9 mouse cellular contexts compared by ENCODE assay signal in the genomic region with DNA sequence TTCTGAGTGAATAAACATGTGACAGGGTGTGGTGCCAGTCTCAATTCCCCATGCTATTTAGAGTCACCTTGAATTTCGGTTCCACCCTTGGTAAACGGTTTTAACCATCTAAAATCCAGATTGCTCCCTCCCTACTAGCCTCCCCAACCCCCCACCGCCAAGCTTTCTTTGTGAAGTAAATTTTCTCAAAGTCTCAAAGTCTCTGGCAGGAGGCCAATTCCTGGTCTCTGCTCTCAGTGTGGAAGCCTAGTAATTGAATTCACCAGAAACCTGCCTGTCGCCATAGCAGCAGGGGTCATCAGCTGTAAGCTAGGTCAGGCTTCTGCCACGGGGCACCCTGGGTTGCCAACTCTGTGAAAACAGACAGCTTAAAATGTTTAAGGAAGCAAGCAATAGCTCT. TPM values are rescaled to one million over a fixed set of nuclear protein-coding genes. Genes with fewer than 3 reads are reported as not detected.
DNase-seq lines count a peak whose midpoint lies in the region; ATAC-seq and TF ChIP-seq lines count a peak whose summit lies in the region.
"Had no signal": no experiment of that assay in that cellular context is flagged by ENCODE, and none has a peak within 500 bp of the region (broad histone marks: within the 10 kb centered on the region; RNA-seq: fewer than 3 reads in every experiment).

No protein-coding gene starts in this region.

- no peaks in the 10 kb centered on the region for H3K36me3 ChIP-seq in CH12.LX (replicated peaks in 1 of 2; ENCODE audit: control insufficient read depth in 1 of 2, insufficient read depth in 1 of 2, low read length in 1 of 2)
- H3K36me3 ChIP-seq in forebrain, embryonic 11.5 days (ENCODE audit: control insufficient read depth, insufficient read depth, low read length), result no peaks in the 10 kb centered on the region
- H3K36me3 ChIP-seq in kidney, embryonic 15.5 days, result no peaks in the 10 kb centered on the region

- no peaks in the 10 kb centered on the region for H3K9me3 ChIP-seq in CH12.LX (replicated peaks; ENCODE audit: low read length)
- no peaks in the 10 kb centered on the region for H3K9me3 ChIP-seq in forebrain, embryonic 11.5 days (ENCODE audit: control insufficient read depth, low read length)
- no peaks in the 10 kb centered on the region for H3K9me3 ChIP-seq in kidney, embryonic 15.5 days (replicated peaks)

- 0% methylated on average over 5 of the region's 5 CpGs for WGBS in forebrain, embryonic 11.5 days
- WGBS in kidney, embryonic 15.5 days, result 8% methylated on average over 5 of the region's 5 CpGs

- H3K79me2 ChIP-seq in CH12.LX (replicated peaks; ENCODE audit: control insufficient read depth, extremely low read depth, insufficient read depth, poor library complexity, severe bottlenecking), result no peaks in the 10 kb centered on the region

- no peak overlapping the region for H3K27ac ChIP-seq in CH12.LX (ENCODE audit: insufficient read depth, low read depth)
- peak overlapping the region; percentile 60; the same call in 1 of the 2 replicates for H3K27ac ChIP-seq in forebrain, embryonic 11.5 days (ENCODE audit: low read depth, low read length)
- peak overlapping the region; percentile 28; the same call in 1 of the 2 replicates for H3K27ac ChIP-seq in kidney, embryonic 15.5 days

- TF ChIP-seq RAD21 in CH12.LX (IDR thresholded peaks at IDR 0.05; ENCODE audit: low read depth, low read length), result no peak

- no peak overlapping the region for H3K9ac ChIP-seq in CH12.LX (ENCODE audit: insufficient read depth, low read depth)
- no peak overlapping the region for H3K9ac ChIP-seq in forebrain, embryonic 11.5 days (ENCODE audit: low read length)
- H3K9ac ChIP-seq in kidney, embryonic 15.5 days, result no peak overlapping the region

- H3K27me3 ChIP-seq in CH12.LX (replicated peaks), result no peaks in the 10 kb centered on the region
- H3K27me3 ChIP-seq in forebrain, embryonic 11.5 days (ENCODE audit: control insufficient read depth, insufficient read depth, low read length), result no peaks in the 10 kb centered on the region
- no peaks in the 10 kb centered on the region for H3K27me3 ChIP-seq in kidney, embryonic 15.5 days

- in situ Hi-C loops in CH12.LX (cut with MboI; ENCODE audit: low pct_ligation_motif_present, low pct_unique_long_range_greater_than_20kb, low sequenced_read_pairs), result loop anchor here (10.0 to 25.0 kb wide), 3 partner anchors 135 to 533 kb away; partner anchors contain the start of gene Clns1a

- dilution Hi-C loops in CH12.LX (cut with MboI; ENCODE audit: extremely low pct_ligation_motif_present, extremely low pct_unique_long_range_greater_than_20kb, low sequenced_read_pairs), result no loop called here

- peak; percentile 91 for ATAC-seq in forebrain, embryonic 11.5 days (replicated peaks; ENCODE audit: low FRiP score)
- ATAC-seq in kidney, embryonic 15.5 days (replicated peaks; ENCODE audit: low FRiP score), result peak; percentile 60
- peak; percentile 63 for ATAC-seq in monocyte, adult 5-6 weeks (replicated peaks; ENCODE audit: insufficient number of reproducible peaks, low FRiP score, low TSS enrichment, poor library complexity, severe bottlenecking)

- no peak for TF ChIP-seq POLR2A in CH12.LX (IDR thresholded peaks at IDR 0.05; ENCODE audit: low read depth, low read length)

- no peak overlapping the region for H3K4me3 ChIP-seq in CH12.LX (replicated peaks in 1 of 3; ENCODE audit: low read depth in 2 of 3, low read length in 2 of 3, poor library complexity in 1 of 3)
- H3K4me3 ChIP-seq in forebrain, embryonic 11.5 days (ENCODE audit: low read depth, low read length), result no peak overlapping the region
- H3K4me3 ChIP-seq in kidney, embryonic 15.5 days (replicated peaks), result no peak overlapping the region
- H3K4me3 ChIP-seq: myocyte had no signal

- no peak for TF ChIP-seq EP300 in CH12.LX (IDR thresholded peaks at IDR 0.05; ENCODE audit: low read length)

- H3K4me1 ChIP-seq in CH12.LX (ENCODE audit: control insufficient read depth in 1 of 2, insufficient read depth in 2 of 2), result peaks cover 3 to 29% of the 10 kb centered on the region in 2 experiments; a peak in 3 of 4 replicates
- peaks cover 3% of the 10 kb centered on the region; the same call in 1 of the 2 replicates for H3K4me1 ChIP-seq in forebrain, embryonic 11.5 days (replicated peaks; ENCODE audit: control insufficient read depth, insufficient read depth, low read length)
- H3K4me1 ChIP-seq in kidney, embryonic 15.5 days, result peaks cover 11% of the 10 kb centered on the region; the same call in 1 of the 2 replicates

- 0 out of 2 replicates have a peak overlapping the region, but pooled peaks have one; percentile 3 for H3K4me2 ChIP-seq in CH12.LX (ENCODE audit: insufficient read depth, low read depth, poor library complexity, severe bottlenecking)
- H3K4me2 ChIP-seq in forebrain, embryonic 11.5 days (ENCODE audit: low read depth, low read length, severe bottlenecking), result 0 out of 2 replicates have a peak overlapping the region, but pooled peaks have one; percentile 6
- H3K4me2 ChIP-seq in kidney, embryonic 15.5 days, result 0 out of 2 replicates have a peak overlapping the region, but pooled peaks have one; percentile 8

- DNase-seq in adrenal gland, postnatal 14 days, result peak; percentile 62
- no peak for DNase-seq in adrenal gland, adult 8-10 months
- DNase-seq in CH12.LX (ENCODE audit: extremely low read depth), result peak; percentile 41
- DNase-seq in forebrain, embryonic 11.5 days (ENCODE audit: low spot score), result peak; percentile 82
- DNase-seq in layer of hippocampus, postnatal 36 days, result no peak
- no peak for DNase-seq in gastrocnemius, postnatal 25 days

- no peak for TF ChIP-seq CTCF in CH12.LX (conservative IDR thresholded peaks at IDR 0.05 in 1 of 2, IDR thresholded peaks at IDR 0.05 in 1 of 2; ENCODE audit: low read depth in 2 of 2, low read length in 2 of 2)

TF ChIP-seq in CH12.LX, 34 proteins besides CTCF, POLR2A, EP300 and RAD21 (continues in another document):
- TF ChIP-seq ZNF384 (IDR thresholded peaks at IDR 0.05; ENCODE audit: low read depth, low read length) (no peak), E2F4 (IDR thresholded peaks at IDR 0.05; ENCODE audit: insufficient replicate concordance, low read depth, low read length) (no peak)

RNA-seq across cellular contexts. Expression of gene Thrsp, which starts 12.2 kb away (rescaled TPM):
- total RNA-seq in adrenal gland, postnatal 14 days (2021), result 655 and 670 TPM in 2 replicates
- total RNA-seq in adrenal gland, adult 8-10 months (2022), result 100 to 1,000 TPM in 3 of 4 experiments, 10 to 100 TPM in 1; 69.8 to 491 (median 335) TPM
- total RNA-seq in CH12.LX (2012; rRNA removed) (not detected in 2 replicates), CH12.LX (2014; rRNA removed) (not detected in 2 replicates)
- polyA plus RNA-seq in CH12.LX (2012; ENCODE audit: insufficient read length, low read depth), result not detected in 2 replicates
- polyA plus RNA-seq in forebrain, embryonic 11.5 days (2014; fragmentation: Nextera tagmentation; extraction: Ambion mirVana), result 0.28 TPM in 1 of 2 replicates, not detected in the other
- 0.72 and 1.0 TPM in 2 replicates for polyA plus RNA-seq in kidney, embryonic 15.5 days (2015; fragmentation: Nextera tagmentation; extraction: Ambion mirVana)
- total RNA-seq in monocyte, adult 5-6 weeks (2017), result not detected in 3 replicates
- 10 to 100 TPM; 36.2 to 45.8 TPM for total RNA-seq in layer of hippocampus, postnatal 36 days (2021)
- total RNA-seq in gastrocnemius, postnatal 25 days (2021), result 10 to 100 TPM; 22.2 to 31.3 TPM

RNA-seq across cellular contexts. Expression of gene Kctd14, which starts 21.4 kb away (rescaled TPM):
- 1.7 and 2.8 TPM in 2 replicates for total RNA-seq in adrenal gland, postnatal 14 days (2021)
- 1 to 10 TPM; 1.8 to 4.0 (median 3.0) TPM for total RNA-seq in adrenal gland, adult 8-10 months (2022)
- total RNA-seq in CH12.LX (2012; rRNA removed), result 0.38 and 0.71 TPM in 2 replicates
- not detected in 2 replicates for total RNA-seq in CH12.LX (2014; rRNA removed)
- 0.17 and 0.22 TPM in 2 replicates for polyA plus RNA-seq in CH12.LX (2012; ENCODE audit: insufficient read length, low read depth)
- 0.87 and 1.3 TPM in 2 replicates for polyA plus RNA-seq in forebrain, embryonic 11.5 days (2014; fragmentation: Nextera tagmentation; extraction: Ambion mirVana)
- polyA plus RNA-seq in kidney, embryonic 15.5 days (2015; fragmentation: Nextera tagmentation; extraction: Ambion mirVana), result 2.0 and 2.3 TPM in 2 replicates
- 0.48 to 0.97 TPM (median 0.85 TPM) in 3 replicates for total RNA-seq in monocyte, adult 5-6 weeks (2017)
- total RNA-seq in layer of hippocampus, postnatal 36 days (2021), result 1 to 10 TPM; 4.3 to 4.8 TPM
- total RNA-seq in gastrocnemius, postnatal 25 days (2021), result under 1 TPM in 1 of 2 experiments, not detected in 1; 0.28 TPM

RNA-seq across cellular contexts. Expression of gene Ndufc2, which starts 29.9 kb away (rescaled TPM):
- total RNA-seq in adrenal gland, postnatal 14 days (2021), result 443 and 493 TPM in 2 replicates
- total RNA-seq in adrenal gland, adult 8-10 months (2022), result 100 to 1,000 TPM; 202 to 264 (median 251) TPM
- total RNA-seq in CH12.LX (2012; rRNA removed), result 202 and 217 TPM in 2 replicates
- total RNA-seq in CH12.LX (2014; rRNA removed), result 349 and 352 TPM in 2 replicates
- 277 and 352 TPM in 2 replicates for polyA plus RNA-seq in CH12.LX (2012; ENCODE audit: insufficient read length, low read depth)
- 307 and 339 TPM in 2 replicates for polyA plus RNA-seq in forebrain, embryonic 11.5 days (2014; fragmentation: Nextera tagmentation; extraction: Ambion mirVana)
- 359 and 418 TPM in 2 replicates for polyA plus RNA-seq in kidney, embryonic 15.5 days (2015; fragmentation: Nextera tagmentation; extraction: Ambion mirVana)
- 50.0 to 98.9 TPM (median 90.5 TPM) in 3 replicates for total RNA-seq in monocyte, adult 5-6 weeks (2017)
- total RNA-seq in layer of hippocampus, postnatal 36 days (2021), result 100 to 1,000 TPM; 221 to 238 TPM
- total RNA-seq in gastrocnemius, postnatal 25 days (2021), result 100 to 1,000 TPM; 322 to 325 TPM

RNA-seq across cellular contexts. Expression of gene Ints4, which starts 51.1 kb away (rescaled TPM):
- total RNA-seq in adrenal gland, postnatal 14 days (2021), result 52.2 and 53.5 TPM in 2 replicates
- 10 to 100 TPM; 55.3 to 82.3 (median 72.2) TPM for total RNA-seq in adrenal gland, adult 8-10 months (2022)
- total RNA-seq in CH12.LX (2012; rRNA removed) (46.6 and 51.8 TPM in 2 replicates), CH12.LX (2014; rRNA removed) (58.0 and 77.2 TPM in 2 replicates)
- polyA plus RNA-seq in CH12.LX (2012; ENCODE audit: insufficient read length, low read depth), result 67.7 and 67.9 TPM in 2 replicates
- 63.4 and 71.5 TPM in 2 replicates for polyA plus RNA-seq in forebrain, embryonic 11.5 days (2014; fragmentation: Nextera tagmentation; extraction: Ambion mirVana)
- 50.2 and 53.5 TPM in 2 replicates for polyA plus RNA-seq in kidney, embryonic 15.5 days (2015; fragmentation: Nextera tagmentation; extraction: Ambion mirVana)
- 23.7 to 41.9 TPM (median 34.0 TPM) in 3 replicates for total RNA-seq in monocyte, adult 5-6 weeks (2017)
- 10 to 100 TPM; 31.5 to 32.4 TPM for total RNA-seq in layer of hippocampus, postnatal 36 days (2021)
- total RNA-seq in gastrocnemius, postnatal 25 days (2021), result 10 to 100 TPM; 22.7 to 22.8 TPM

RNA-seq across cellular contexts. Expression of gene Alg8, which starts 58.3 kb away (rescaled TPM):
- total RNA-seq in adrenal gland, postnatal 14 days (2021), result 16.3 and 18.0 TPM in 2 replicates
- 10 to 100 TPM; 11.2 to 18.6 (median 15.8) TPM for total RNA-seq in adrenal gland, adult 8-10 months (2022)
- 14.3 and 16.2 TPM in 2 replicates for total RNA-seq in CH12.LX (2012; rRNA removed)
- 20.5 and 24.2 TPM in 2 replicates for total RNA-seq in CH12.LX (2014; rRNA removed)
- polyA plus RNA-seq in CH12.LX (2012; ENCODE audit: insufficient read length, low read depth), result 42.6 and 48.4 TPM in 2 replicates
- 44.1 and 44.6 TPM in 2 replicates for polyA plus RNA-seq in forebrain, embryonic 11.5 days (2014; fragmentation: Nextera tagmentation; extraction: Ambion mirVana)
- polyA plus RNA-seq in kidney, embryonic 15.5 days (2015; fragmentation: Nextera tagmentation; extraction: Ambion mirVana), result 49.3 and 51.7 TPM in 2 replicates
- 1.9 to 8.3 TPM (median 4.5 TPM) in 3 replicates for total RNA-seq in monocyte, adult 5-6 weeks (2017)
- 10 to 100 TPM; 10.6 to 12.0 TPM for total RNA-seq in layer of hippocampus, postnatal 36 days (2021)
- 1 to 10 TPM; 3.2 to 4.1 TPM for total RNA-seq in gastrocnemius, postnatal 25 days (2021)

Comparison
In these comparisons a context has a peak if more than half of its experiments do, and no peak if none do; other contexts are left out.
1. DNase-seq: peak in adrenal gland, postnatal 14 days (single experiment), CH12.LX (single experiment) and forebrain, embryonic 11.5 days (single experiment); none in adrenal gland, adult 8-10 months (single experiment), layer of hippocampus, postnatal 36 days (0 of 2) and gastrocnemius, postnatal 25 days (single experiment).
2. RNA of gene Thrsp, which starts 12.2 kb away (total RNA-seq): 655 to 670 TPM in adrenal gland, postnatal 14 days, 69.8 to 491 TPM in adrenal gland, adult 8-10 months, 36.2 to 45.8 TPM in layer of hippocampus, postnatal 36 days and 22.2 to 31.3 TPM in gastrocnemius, postnatal 25 days; not detected in CH12.LX and not detected in monocyte, adult 5-6 weeks; every median in the first group is over 10 times any median in the second.
3. Peak in every context shown above with its lines, with median percentiles within 50 percentile points of each other: H3K4me2 ChIP-seq and ATAC-seq.